Mouse (Mus musculus) forebrain, postnatal 0 days (tissue): ENCODE measurements around the gene Depdc1b. TPM values are rescaled to one million over a fixed set of nuclear protein-coding genes. Genes with fewer than 3 reads are reported as not detected.

ENCODE experiments used
- ATAC-seq: fragments of 200-750 bp; cut with Nextera tagmentation; 2 replicates; pipeline ENCODE4 v1.8.0; 2017; ENCODE audit warnings: mild to moderate bottlenecking, moderate library complexity
- DNase-seq: peaks from one replicate; pipeline ENCODE4 v3.0.0-alpha.2; 2015
- H3K27ac ChIP-seq: fragments of 300-500 bp; sonication (generic); 2 replicates; pipeline ENCODE4 v1.5.1; 2014; ENCODE audit warnings: low read depth, mild to moderate bottlenecking, antibody characterized with exemption, low read length, moderate library complexity, mixed read lengths
- H3K27me3 ChIP-seq: fragments of 300-500 bp; sonication (generic); 2 replicates; pipeline ENCODE4 v1.6.1; 2014; ENCODE audit warnings: mild to moderate bottlenecking, low read length, mixed read lengths; ENCODE audit not compliant: insufficient read depth
- H3K36me3 ChIP-seq: fragments of 300-500 bp; sonication (generic); 2 replicates; pipeline ENCODE4 v1.6.1; 2014; ENCODE audit warnings: mild to moderate bottlenecking, moderate library complexity; ENCODE audit not compliant: insufficient read depth
- H3K4me1 ChIP-seq: fragments of 300-500 bp; sonication (generic); 2 replicates; pipeline ENCODE4 v1.6.1; 2014; ENCODE audit warnings: antibody characterized with exemption; ENCODE audit not compliant: insufficient read depth
- H3K4me2 ChIP-seq: fragments of 300-500 bp; sonication (generic); 2 replicates; pipeline ENCODE4 v1.6.1; 2014; ENCODE audit warnings: low read depth, mild to moderate bottlenecking, moderate library complexity
- H3K4me3 ChIP-seq: fragments of 300-500 bp; sonication (generic); 2 replicates; pipeline ENCODE4 v1.5.1; 2014; ENCODE audit warnings: low read depth, low read length, mixed read lengths
- H3K9ac ChIP-seq: fragments of 300-500 bp; sonication (generic); 2 replicates; pipeline ENCODE4 v1.6.1; 2014; ENCODE audit warnings: mild to moderate bottlenecking
- H3K9me3 ChIP-seq: fragments of 300-500 bp; sonication (generic); 2 replicates; pipeline ENCODE4 v1.6.1; 2016; ENCODE audit warnings: low read length
- CTCF ChIP-seq: sonication (generic); IDR thresholded peaks from 2 replicates; pipeline ENCODE4 v1.5.1; 2016; ENCODE audit warnings: antibody characterized with exemption, control low read depth, low read depth
- WGBS: fragments of 180-500 bp; shearing (Covaris S2); extraction: QIAGEN DNeasy Blood & Tissue Kit; methylation state at CpG from one replicate; pipeline ENCODE4 v1.1.7; 2014; 5-methylcytosine and 5-hydroxymethylcytosine counted together
- polyA plus RNA-seq: library from polyadenylated mRNA; unstranded; fragments of >200 nt; fragmentation: Nextera tagmentation; extraction: Ambion mirVana; gene quantifications from 2 replicates; pipeline ENCODE4 v1.2.1, GENCODE M21; 2015
- total RNA-seq: library from RNA; depleted of rRNA; stranded (reverse); fragments of >200 nt; gene quantifications from 2 replicates; pipeline ENCODE4 v1.2.3, GENCODE M21; 2014

Gene Depdc1b
- total and polyA plus RNA-seq, 2 experiments from 2014 or later = 0.51 to 1.8 TPM

DNA sequence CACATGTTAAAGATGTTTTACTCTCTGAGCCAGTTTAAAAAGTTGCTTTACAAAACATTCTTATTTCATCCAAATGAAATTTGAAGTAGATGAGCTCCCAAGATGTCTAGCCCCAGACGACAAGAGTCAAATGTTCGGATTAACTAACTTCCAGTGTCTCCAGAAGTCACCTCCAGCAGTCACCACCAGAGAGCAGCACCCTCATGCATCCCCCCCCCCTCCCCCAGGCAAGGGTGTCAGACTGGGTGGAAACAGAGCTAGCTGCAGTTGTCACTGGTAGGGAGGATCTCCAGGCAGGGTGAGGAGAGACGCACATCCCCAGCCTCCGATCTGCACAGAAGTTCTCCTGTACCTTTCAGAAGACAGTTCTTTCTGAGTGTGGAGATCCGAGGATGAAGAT, 37.6 kb downstream of the Depdc1b start:
- H3K4me2 ChIP-seq = no peak overlapping the region
- WGBS = 86% methylated on average over 5 of the region's 5 CpGs
- 0 out of 2 replicates have a peak, but pooled peaks have one; percentile 25 for ATAC-seq
- DNase-seq = no peak
- TF ChIP-seq CTCF = peak; percentile 57
- no peak overlapping the region for H3K27ac ChIP-seq
- H3K4me3 ChIP-seq = no peak overlapping the region
- H3K9me3 ChIP-seq = no peaks in the 10 kb centered on the region
- H3K27me3 ChIP-seq = no peaks in the 10 kb centered on the region
- H3K4me1 ChIP-seq = no peaks in the 10 kb centered on the region
- no peaks in the 10 kb centered on the region for H3K36me3 ChIP-seq
- no peak overlapping the region for H3K9ac ChIP-seq

DNA sequence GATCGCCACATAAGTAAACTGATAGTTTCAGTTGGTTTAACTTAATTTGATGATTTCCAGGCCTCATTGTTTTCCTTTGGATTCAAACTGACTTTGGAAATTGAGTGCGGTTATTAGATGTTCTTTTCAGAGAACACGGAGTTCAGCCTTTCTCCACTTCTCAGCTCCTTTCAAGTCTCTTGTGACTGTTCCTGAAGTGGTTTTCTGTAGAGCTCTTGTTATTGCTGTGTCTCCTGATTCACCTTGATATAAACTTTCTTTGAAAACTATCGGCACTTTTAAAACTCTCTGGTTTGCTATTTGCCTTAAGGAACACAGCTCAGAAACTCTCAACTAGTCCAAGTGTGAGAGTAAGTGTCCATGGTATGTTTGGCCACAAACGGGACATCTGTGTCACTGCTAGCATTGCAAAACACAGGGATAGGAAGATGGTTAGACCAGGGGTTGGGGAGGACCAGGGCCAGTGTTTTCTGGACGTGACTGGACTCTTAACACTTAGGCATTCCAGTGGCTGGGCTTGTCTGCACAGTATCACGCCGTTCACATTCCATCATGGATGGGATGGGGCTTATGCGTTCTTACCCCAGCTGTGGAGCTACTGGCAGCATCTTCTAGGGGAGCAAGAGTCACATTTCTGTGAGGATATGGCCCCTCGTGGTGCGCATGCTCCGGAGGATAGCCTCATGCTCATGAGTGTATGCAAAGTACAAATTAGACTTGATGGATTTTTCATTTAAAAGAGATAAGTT, 38.8 kb downstream of the Depdc1b start:
- Histone ChIP-seq H3K36me3 (no peaks in the 10 kb centered on the region), H3K4me1 (no peaks in the 10 kb centered on the region), H3K9ac (no peak overlapping the region), H3K9me3 (no peaks in the 10 kb centered on the region), H3K4me3 (no peak overlapping the region), H3K27ac (no peak overlapping the region), H3K4me2 (no peak overlapping the region), H3K27me3 (no peaks in the 10 kb centered on the region)
- ATAC-seq (no peak), DNase-seq (no peak)
- no peak for TF ChIP-seq CTCF
- 92% methylated on average over 12 of the region's 12 CpGs for WGBS

DNA sequence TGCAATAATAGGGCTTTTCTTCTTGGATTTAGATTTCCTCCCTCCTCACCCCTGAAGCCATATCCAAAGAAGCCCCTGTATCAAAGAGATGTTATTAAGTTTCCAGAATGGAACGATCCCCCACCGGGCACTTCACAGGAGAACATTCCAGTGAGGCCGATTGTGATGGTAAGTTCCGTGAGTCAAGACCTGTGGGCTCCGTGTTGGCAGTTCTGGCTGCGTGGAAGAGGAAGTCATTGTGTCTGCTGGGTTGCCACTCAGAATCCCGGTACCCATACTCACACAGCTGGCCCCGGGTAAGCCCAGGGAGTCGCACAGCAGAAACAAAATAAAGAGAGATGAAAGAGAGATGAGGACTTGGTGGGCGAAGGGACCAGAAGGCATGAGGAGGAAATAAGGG, 41.2 kb downstream of the Depdc1b start:
- no peaks in the 10 kb centered on the region for H3K27me3 ChIP-seq
- DNase-seq = no peak
- no peak overlapping the region for H3K27ac ChIP-seq
- no peaks in the 10 kb centered on the region for H3K9me3 ChIP-seq
- no peak overlapping the region for H3K9ac ChIP-seq
- TF ChIP-seq CTCF = no peak
- H3K4me3 ChIP-seq = no peak overlapping the region
- H3K36me3 ChIP-seq = no peaks in the 10 kb centered on the region
- no peak overlapping the region for H3K4me2 ChIP-seq
- WGBS = 33% methylated on average over 10 of the region's 10 CpGs
- ATAC-seq = no peak
- no peaks in the 10 kb centered on the region for H3K4me1 ChIP-seq

DNA sequence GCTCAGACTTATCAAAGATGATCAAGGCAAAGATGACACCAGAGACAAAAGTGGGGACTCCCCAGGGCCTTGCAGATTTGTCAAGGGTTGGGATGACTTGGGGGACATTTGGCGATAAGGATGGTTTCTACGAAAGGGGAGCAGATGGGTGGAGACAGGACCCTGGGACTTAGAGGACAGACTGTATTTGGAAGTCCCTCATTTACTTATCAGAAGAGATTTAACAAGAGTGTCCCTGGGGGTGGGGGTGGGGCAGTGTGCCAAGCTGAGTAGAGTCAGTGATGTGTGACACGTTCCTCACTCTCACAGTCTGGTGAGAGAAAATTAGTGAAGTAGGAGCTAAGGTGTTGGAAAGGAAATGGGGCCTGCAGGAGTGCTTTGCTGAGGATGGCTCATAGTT, 42.1 kb downstream of the Depdc1b start:
- DNase-seq = no peak
- H3K36me3 ChIP-seq = no peaks in the 10 kb centered on the region
- no peak for TF ChIP-seq CTCF
- H3K4me2 ChIP-seq = no peak overlapping the region
- no peak for ATAC-seq
- H3K4me3 ChIP-seq = no peak overlapping the region
- H3K9me3 ChIP-seq = no peaks in the 10 kb centered on the region
- no peak overlapping the region for H3K27ac ChIP-seq
- H3K4me1 ChIP-seq = no peaks in the 10 kb centered on the region
- H3K9ac ChIP-seq = no peak overlapping the region
- no peaks in the 10 kb centered on the region for H3K27me3 ChIP-seq
- 43% methylated on average over 3 of the region's 3 CpGs for WGBS

DNA sequence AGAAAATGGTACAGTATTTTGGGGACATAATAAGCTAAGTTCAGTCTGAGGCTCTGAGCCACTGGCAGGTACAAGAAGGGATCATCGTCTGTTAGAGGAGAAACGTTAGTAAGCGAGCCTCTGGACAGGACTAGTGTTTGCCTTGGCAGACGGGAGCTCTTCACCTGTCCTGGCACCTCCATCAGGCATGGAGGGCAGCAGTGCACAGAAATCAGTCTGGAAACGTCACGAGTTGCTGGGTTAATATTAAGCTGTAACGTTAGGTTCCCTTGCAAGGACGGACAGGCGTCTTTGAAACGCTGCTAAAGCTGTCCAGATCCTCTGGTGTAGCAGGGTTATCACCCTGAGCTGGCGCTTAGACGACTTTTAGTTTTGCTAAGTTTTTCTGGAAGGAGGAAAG, 51.4 kb downstream of the Depdc1b start:
- Histone ChIP-seq H3K27ac (no peak overlapping the region), H3K4me1 (no peaks in the 10 kb centered on the region), H3K36me3 (no peaks in the 10 kb centered on the region), H3K9me3 (no peaks in the 10 kb centered on the region), H3K4me3 (no peak overlapping the region), H3K4me2 (no peak overlapping the region), H3K9ac (no peak overlapping the region), H3K27me3 (no peaks in the 10 kb centered on the region)
- 97% methylated on average over 12 of the region's 12 CpGs for WGBS
- DNase-seq (no peak), ATAC-seq (no peak)
- TF ChIP-seq CTCF = no peak

DNA sequence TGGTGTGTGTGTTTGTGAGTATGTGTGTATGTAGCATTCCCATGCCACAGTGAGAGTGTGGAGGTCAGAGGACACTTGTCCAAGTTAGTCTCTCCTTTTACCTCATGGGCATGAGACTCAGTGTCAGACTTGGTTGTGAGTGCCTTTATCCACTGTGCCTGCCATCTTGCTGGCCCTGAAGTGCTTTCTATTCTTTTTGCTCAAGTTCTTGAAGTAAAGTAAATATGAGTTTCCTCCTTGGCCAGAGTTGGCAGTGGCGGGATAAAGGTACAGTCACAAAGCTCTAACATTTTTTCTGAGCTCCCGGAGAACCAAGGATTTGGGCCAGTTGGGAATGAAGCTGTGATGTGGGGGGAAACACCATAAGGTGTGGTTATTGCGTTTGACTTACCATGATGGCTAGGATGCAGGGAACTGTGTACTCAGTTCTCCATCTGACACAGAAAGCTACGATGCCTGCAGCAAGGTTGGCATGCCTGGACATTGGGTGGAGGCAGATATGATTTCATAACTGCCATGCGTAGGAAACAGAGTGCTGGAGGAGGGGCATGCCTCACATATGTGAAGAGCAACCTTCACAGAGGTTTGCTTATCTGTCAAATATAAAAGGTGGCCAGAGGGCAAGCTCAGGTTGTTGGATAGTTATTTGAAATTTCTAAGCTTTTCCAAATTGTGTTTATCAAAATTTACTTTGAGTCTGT, 54.3 kb downstream of the Depdc1b start:
- 93% methylated on average over 5 of the region's 5 CpGs for WGBS
- H3K4me2 ChIP-seq = no peak overlapping the region
- no peak overlapping the region for H3K4me3 ChIP-seq
- ATAC-seq (no peak), DNase-seq (no peak)
- no peak for TF ChIP-seq CTCF
- no peaks in the 10 kb centered on the region for H3K9me3 ChIP-seq
- no peak overlapping the region for H3K9ac ChIP-seq
- H3K27ac ChIP-seq = no peak overlapping the region
- H3K27me3 ChIP-seq = no peaks in the 10 kb centered on the region
- no peaks in the 10 kb centered on the region for H3K36me3 ChIP-seq
- no peaks in the 10 kb centered on the region for H3K4me1 ChIP-seq

DNA sequence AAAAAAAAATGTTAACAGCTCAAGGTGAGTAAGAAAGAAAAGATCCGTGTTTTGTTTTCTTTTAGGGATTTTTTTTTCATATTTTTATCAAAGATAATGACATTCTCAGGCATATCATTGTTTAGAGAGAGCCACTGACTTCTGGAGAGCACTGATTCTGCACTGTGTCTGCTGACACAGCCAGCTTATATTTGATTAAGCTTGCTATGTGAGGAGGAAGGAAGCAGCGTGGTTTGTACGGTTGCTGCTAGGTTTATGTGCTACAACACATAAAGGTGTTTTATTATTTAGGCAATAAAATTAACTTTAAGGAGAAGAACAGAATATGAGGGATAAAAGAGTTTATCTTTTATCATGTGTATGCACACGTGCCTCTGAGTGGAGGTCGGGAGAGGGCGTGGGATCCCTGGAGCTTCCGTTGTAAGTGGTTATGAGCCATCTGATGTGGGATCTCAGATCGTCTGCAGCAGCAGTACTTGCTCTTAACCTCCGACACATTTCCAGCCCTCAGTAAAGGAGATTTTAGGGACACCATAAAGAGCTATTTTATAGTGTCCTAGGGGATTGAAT, 55.3 kb downstream of the Depdc1b start:
- no peak overlapping the region for H3K9ac ChIP-seq
- ATAC-seq (no peak), DNase-seq (no peak)
- H3K27me3 ChIP-seq = no peaks in the 10 kb centered on the region
- no peaks in the 10 kb centered on the region for H3K4me1 ChIP-seq
- no peak for TF ChIP-seq CTCF
- H3K27ac ChIP-seq = no peak overlapping the region
- H3K4me3 ChIP-seq = no peak overlapping the region
- no peaks in the 10 kb centered on the region for H3K9me3 ChIP-seq
- no peaks in the 10 kb centered on the region for H3K36me3 ChIP-seq
- 83% methylated on average over 9 of the region's 9 CpGs for WGBS
- no peak overlapping the region for H3K4me2 ChIP-seq
